Mouse (Mus musculus) neural tube, postnatal 0 days (tissue): ENCODE results near the gene Fbh1. TPM values are rescaled to one million over a fixed set of nuclear protein-coding genes. Genes with fewer than 3 reads are reported as not detected.

ENCODE experiments used
- polyA plus RNA-seq: library from polyadenylated mRNA; unstranded; fragments of >200 nt; fragmentation: Nextera tagmentation; extraction: Ambion mirVana; gene quantifications from 2 replicates; pipeline ENCODE4 v1.2.1, GENCODE M21; 2015

Fbh1 gene
- polyA plus RNA-seq: 86.7 and 89.2 TPM in 2 replicates

DNA sequence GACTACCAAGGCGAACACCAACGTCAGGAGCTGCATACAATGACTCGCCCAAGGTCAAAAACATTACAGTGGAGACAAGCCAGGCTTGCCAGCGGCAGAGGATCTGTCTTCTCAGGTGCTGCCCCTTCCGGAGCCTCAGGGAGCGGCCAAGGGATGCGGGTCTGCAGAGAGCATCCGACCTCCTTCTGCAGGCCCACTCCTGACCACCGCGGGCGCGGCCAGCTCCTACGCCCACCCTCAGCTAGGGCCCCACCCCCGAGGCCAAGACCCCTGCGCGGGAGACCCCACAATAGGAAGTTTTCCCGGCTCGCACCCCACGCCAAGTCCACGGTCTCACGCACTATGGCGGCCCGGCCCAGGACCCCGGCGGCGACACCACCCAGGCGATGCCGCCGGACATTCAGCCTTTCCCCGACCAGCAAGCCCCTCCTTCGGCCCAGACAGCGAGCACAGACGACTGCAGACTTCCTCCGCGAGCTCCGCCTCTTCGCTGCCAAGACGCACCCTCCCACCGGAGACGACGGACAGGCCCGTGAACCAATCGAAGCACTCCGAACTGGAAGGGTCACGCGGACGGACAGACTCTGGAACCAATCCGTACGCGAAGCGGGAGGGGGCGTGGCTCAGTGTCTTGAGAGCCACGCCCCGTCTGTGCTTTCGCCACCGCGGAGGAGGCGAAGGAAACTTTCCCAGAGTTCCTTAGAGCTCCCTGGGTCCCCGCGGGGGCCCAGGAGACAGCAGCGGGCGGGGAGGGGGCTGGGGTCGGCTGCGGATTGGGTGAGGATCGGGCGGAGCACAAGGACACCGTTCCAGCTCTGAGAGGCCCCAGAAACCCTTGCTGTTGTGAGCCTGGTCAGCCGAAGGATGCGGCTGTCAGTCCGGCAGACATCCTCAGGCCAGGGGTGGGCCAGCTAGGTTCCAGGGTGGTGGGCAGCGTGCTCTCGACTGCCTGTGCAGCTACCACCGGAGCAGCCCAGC is at the start of gene Fbh1, which contains the start of gene Ankrd16:
Fbh1 (minus strand) TSS at position 492 of the 978 bp plus-strand sequence.
Ankrd16 (plus strand) TSS at position 786 of the 978 bp plus-strand sequence.

DNA sequence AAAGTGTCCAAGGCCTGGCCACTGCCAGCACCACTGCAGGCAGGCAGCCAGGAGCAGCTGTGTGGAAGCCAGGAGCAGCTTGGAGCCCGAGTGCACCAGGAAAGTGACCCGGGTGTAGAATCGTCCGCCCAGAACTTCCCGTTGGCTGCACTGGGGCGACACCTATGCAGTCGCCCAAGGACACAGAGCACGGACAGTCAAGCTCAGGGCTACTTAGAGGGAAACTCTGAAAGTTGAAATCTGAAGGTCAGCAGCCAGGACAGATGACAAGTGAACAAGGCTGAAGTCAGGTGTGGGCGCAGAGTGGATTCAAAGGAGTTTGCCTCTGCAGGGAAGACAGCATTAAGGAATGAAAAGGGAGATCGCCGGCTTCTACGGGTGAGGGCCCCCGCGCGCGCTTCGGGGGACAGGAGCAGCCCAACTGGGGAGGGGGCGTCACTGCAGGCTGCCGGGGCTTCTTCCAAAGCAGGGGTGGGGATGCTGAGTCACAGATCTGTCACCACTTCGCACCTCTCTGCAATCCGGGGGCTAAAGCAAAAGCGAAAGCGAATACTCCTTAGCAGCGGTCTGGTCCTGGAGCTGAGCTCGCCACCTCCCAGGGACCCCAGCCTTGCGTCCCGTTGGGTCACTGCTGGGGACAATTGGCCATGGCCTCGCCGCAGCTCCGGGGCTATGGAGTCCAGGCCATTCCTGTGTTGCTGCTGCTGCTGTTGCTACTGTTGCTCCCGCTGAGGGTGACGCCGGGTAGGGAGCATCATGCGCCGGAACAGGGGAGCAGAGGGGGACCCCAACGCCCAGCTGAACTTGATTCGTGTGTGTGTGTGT is 72.0 kb downstream of the Fbh1 start, which contains the start of gene Il15ra:
Il15ra (plus strand) TSS at position 90 of the 825 bp plus-strand sequence.

Other genes starting within 250 kb of the Fbh1 start
- 29.8 TPM in 2 replicates for gene Pfkfb3, start 223.5 kb downstream of the Fbh1 start, polyA plus RNA-seq
- 110 and 116 TPM in 2 replicates for gene Rbm17, start 173.4 kb downstream of the Fbh1 start, polyA plus RNA-seq
- gene Gm17490, start 151.3 kb downstream of the Fbh1 start, polyA plus RNA-seq: not detected in 2 replicates
- 0.05 TPM in 1 of 2 replicates, not detected in the other for gene Il2ra, start 134.8 kb downstream of the Fbh1 start, polyA plus RNA-seq
- gene Il15ra, start 72.3 kb downstream of the Fbh1 start, polyA plus RNA-seq: 3.5 and 3.6 TPM in 2 replicates
- 29.7 and 33.4 TPM in 2 replicates for gene Ankrd16, start 294 bp upstream of the Fbh1 start, polyA plus RNA-seq